Mouse (Mus musculus): ENCODE data around the gene Olfr1164. TPM values are rescaled to one million over a fixed set of nuclear protein-coding genes. Genes with fewer than 3 reads are reported as not detected.

Olfr1164 gene
- not detected in 2 replicates for polyA plus RNA-seq (2016; fragmentation: Nextera tagmentation; extraction: Ambion mirVana)

GRCm38 (mm10) chr2:88093866-88094265, at the start of gene Olfr1164:
Olfr1164 (minus strand) TSS chr2:88093966.
- DNase-seq (ENCODE audit: low spot score), result no peak
- no peak within 1 kb of the TSS for H3K27ac ChIP-seq (replicated peaks)
- H3K4me3 ChIP-seq, result no peak within 1 kb of the TSS
- H3K9me3 ChIP-seq, result no peaks in the 10 kb centered on the region
- 83% methylated on average over 4 of the region's 4 CpGs for WGBS
- no peaks in the 10 kb centered on the region for H3K36me3 ChIP-seq (replicated peaks)
- no peaks in the 10 kb centered on the region for H3K27me3 ChIP-seq (replicated peaks; ENCODE audit: low read depth, poor library complexity, severe bottlenecking)
- no peaks in the 10 kb centered on the region for H3K4me1 ChIP-seq

- Histone ChIP-seq H3K9me3 (no peaks in the 10 kb centered on the region), H3K4me1 (no peaks in the 10 kb centered on the region), H3K4me3 (no peak within 1 kb of the TSS), H3K27ac (replicated peaks) (no peak within 1 kb of the TSS), H3K27me3 (replicated peaks; ENCODE audit: low read depth, poor library complexity, severe bottlenecking) (no peaks in the 10 kb centered on the region), H3K36me3 (replicated peaks) (no peaks in the 10 kb centered on the region)
- 87% methylated on average over 1 of the region's 1 CpGs for WGBS
- no peak for DNase-seq (ENCODE audit: low spot score)
Observed at GRCm38 (mm10) chr2:88128172-88128571, 34.4 kb upstream of the Olfr1164 start, which contains the start of gene Olfr1166. Olfr1166 (minus strand) TSS chr2:88128272.

GRCm38 (mm10) chr2:88071730-88072129, 22.0 kb downstream of the Olfr1164 start, which contains the start of gene Olfr1163:
Olfr1163 (minus strand) TSS chr2:88071830.
- Histone ChIP-seq H3K36me3 (replicated peaks) (no peaks in the 10 kb centered on the region), H3K4me1 (no peaks in the 10 kb centered on the region), H3K9me3 (no peaks in the 10 kb centered on the region), H3K27me3 (replicated peaks; ENCODE audit: low read depth, poor library complexity, severe bottlenecking) (no peaks in the 10 kb centered on the region), H3K27ac (replicated peaks) (no peak within 1 kb of the TSS), H3K4me3 (no peak within 1 kb of the TSS)
- no peak for DNase-seq (ENCODE audit: low spot score)

GRCm38 (mm10) chr2:88063587-88063986, 30.2 kb downstream of the Olfr1164 start:
- no peaks in the 10 kb centered on the region for H3K4me1 ChIP-seq
- no peaks in the 10 kb centered on the region for H3K36me3 ChIP-seq (replicated peaks)
- no peak for DNase-seq (ENCODE audit: low spot score)
- H3K27me3 ChIP-seq (replicated peaks; ENCODE audit: low read depth, poor library complexity, severe bottlenecking), result no peaks in the 10 kb centered on the region
- no peak overlapping the region for H3K4me3 ChIP-seq
- H3K27ac ChIP-seq (replicated peaks), result no peak overlapping the region
- WGBS, result 83% methylated on average over 2 of the region's 2 CpGs
- H3K9me3 ChIP-seq, result no peaks in the 10 kb centered on the region

GRCm38 (mm10) chr2:88051029-88051428, 42.7 kb downstream of the Olfr1164 start, which contains the start of gene Olfr1162:
Olfr1162 (minus strand) TSS chr2:88051129.
- Histone ChIP-seq H3K36me3 (replicated peaks) (no peaks in the 10 kb centered on the region), H3K9me3 (no peaks in the 10 kb centered on the region), H3K4me3 (no peak within 1 kb of the TSS), H3K27me3 (replicated peaks; ENCODE audit: low read depth, poor library complexity, severe bottlenecking) (no peaks in the 10 kb centered on the region), H3K27ac (replicated peaks) (no peak within 1 kb of the TSS), H3K4me1 (no peaks in the 10 kb centered on the region)
- DNase-seq (ENCODE audit: low spot score), result no peak
- WGBS, result 84% methylated on average over 1 of the region's 1 CpGs

Other genes with a start within 250 kb of the Olfr1164 start
- gene Olfr1150-ps1, start 250.0 kb downstream of the Olfr1164 start, polyA plus RNA-seq (2016; fragmentation: Nextera tagmentation; extraction: Ambion mirVana), result not detected in 2 replicates
- gene Olfr1151, start 238.1 kb downstream of the Olfr1164 start, polyA plus RNA-seq (2016; fragmentation: Nextera tagmentation; extraction: Ambion mirVana), result not detected in 2 replicates
- not detected in 2 replicates for gene Olfr1152, start 227.5 kb downstream of the Olfr1164 start, polyA plus RNA-seq (2016; fragmentation: Nextera tagmentation; extraction: Ambion mirVana)
- not detected in 2 replicates for gene Olfr1153, start 199.0 kb downstream of the Olfr1164 start, polyA plus RNA-seq (2016; fragmentation: Nextera tagmentation; extraction: Ambion mirVana)
- gene Olfr1154, start 188.8 kb downstream of the Olfr1164 start, polyA plus RNA-seq (2016; fragmentation: Nextera tagmentation; extraction: Ambion mirVana), result not detected in 2 replicates
- gene Olfr1155, start 148.8 kb downstream of the Olfr1164 start, polyA plus RNA-seq (2016; fragmentation: Nextera tagmentation; extraction: Ambion mirVana), result not detected in 2 replicates
- gene Olfr1156, start 140.9 kb downstream of the Olfr1164 start, polyA plus RNA-seq (2016; fragmentation: Nextera tagmentation; extraction: Ambion mirVana), result not detected in 2 replicates
- gene Olfr1157, start 125.7 kb downstream of the Olfr1164 start, polyA plus RNA-seq (2016; fragmentation: Nextera tagmentation; extraction: Ambion mirVana), result not detected in 2 replicates
- gene Olfr74, start 119.3 kb downstream of the Olfr1164 start, polyA plus RNA-seq (2016; fragmentation: Nextera tagmentation; extraction: Ambion mirVana), result not detected in 2 replicates
- not detected in 2 replicates for gene Olfr1158, start 103.9 kb downstream of the Olfr1164 start, polyA plus RNA-seq (2016; fragmentation: Nextera tagmentation; extraction: Ambion mirVana)
- not detected in 2 replicates for gene Olfr1160, start 85.7 kb downstream of the Olfr1164 start, polyA plus RNA-seq (2016; fragmentation: Nextera tagmentation; extraction: Ambion mirVana)
- gene Olfr1161, start 71.2 kb downstream of the Olfr1164 start, polyA plus RNA-seq (2016; fragmentation: Nextera tagmentation; extraction: Ambion mirVana), result not detected in 2 replicates
- 0.05 TPM in 1 of 2 replicates, not detected in the other for gene Olfr73, start 56.3 kb downstream of the Olfr1164 start, polyA plus RNA-seq (2016; fragmentation: Nextera tagmentation; extraction: Ambion mirVana)
- gene Olfr1162, start 42.8 kb downstream of the Olfr1164 start, polyA plus RNA-seq (2016; fragmentation: Nextera tagmentation; extraction: Ambion mirVana), result not detected in 2 replicates
- not detected in 2 replicates for gene Olfr1163, start 22.1 kb downstream of the Olfr1164 start, polyA plus RNA-seq (2016; fragmentation: Nextera tagmentation; extraction: Ambion mirVana)
- not detected in 2 replicates for gene Olfr1166, start 34.3 kb upstream of the Olfr1164 start, polyA plus RNA-seq (2016; fragmentation: Nextera tagmentation; extraction: Ambion mirVana)
- not detected in 2 replicates for gene Olfr1167, start 61.2 kb upstream of the Olfr1164 start, polyA plus RNA-seq (2016; fragmentation: Nextera tagmentation; extraction: Ambion mirVana)
- not detected in 2 replicates for gene Olfr1168, start 87.9 kb upstream of the Olfr1164 start, polyA plus RNA-seq (2016; fragmentation: Nextera tagmentation; extraction: Ambion mirVana)
- gene Olfr1170, start 134.4 kb upstream of the Olfr1164 start, polyA plus RNA-seq (2016; fragmentation: Nextera tagmentation; extraction: Ambion mirVana), result not detected in 2 replicates
- gene Olfr1173, start 185.9 kb upstream of the Olfr1164 start, polyA plus RNA-seq (2016; fragmentation: Nextera tagmentation; extraction: Ambion mirVana), result not detected in 2 replicates
- gene Olfr1174-ps, start 221.2 kb upstream of the Olfr1164 start, polyA plus RNA-seq (2016; fragmentation: Nextera tagmentation; extraction: Ambion mirVana), result not detected in 2 replicates
- gene Olfr1175-ps, start 233.2 kb upstream of the Olfr1164 start, polyA plus RNA-seq (2016; fragmentation: Nextera tagmentation; extraction: Ambion mirVana), result not detected in 2 replicates
- not detected in 2 replicates for gene Olfr1176, start 242.8 kb upstream of the Olfr1164 start, polyA plus RNA-seq (2016; fragmentation: Nextera tagmentation; extraction: Ambion mirVana)

All from embryonic facial prominence, embryonic 10.5 days (tissue).